Mouse (Mus musculus): Measurements from ENCODE around the gene Clec10a.

DNA sequence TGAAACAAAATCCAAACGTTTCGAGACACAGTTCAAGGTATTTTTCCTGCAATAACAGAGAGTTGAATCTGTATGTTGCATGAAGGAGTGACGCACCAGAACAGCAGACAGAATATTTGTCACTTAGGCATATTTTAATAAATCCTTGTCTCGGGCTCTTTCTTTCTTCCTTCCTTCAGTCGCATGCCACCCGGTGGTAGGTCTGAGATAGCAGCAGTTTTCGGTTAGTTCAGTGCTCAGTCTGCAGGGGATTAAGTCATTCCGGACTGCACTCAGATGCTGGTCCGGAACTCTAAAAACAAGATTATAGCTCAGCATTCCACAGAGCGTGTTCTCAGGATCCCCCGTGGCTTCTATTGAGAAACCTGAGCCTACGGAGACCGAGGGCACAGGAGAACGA, 23.4 kb downstream of the Clec10a start:
- TF ChIP-seq POLR2A (IDR thresholded peaks at IDR 0.05; ENCODE audit: borderline replicate concordance, control insufficient read depth, low read depth, low read length): no peak
- 0 out of 2 replicates have a peak, but pooled peaks have one; percentile 16 for TF ChIP-seq CTCF (IDR thresholded peaks at IDR 0.05; ENCODE audit: control insufficient read depth, insufficient read depth, low read length)

All from bone marrow, adult 2 months (tissue).